Mouse (Mus musculus) hindbrain, embryonic 12.5 days (tissue): ENCODE data around the gene Celf2. TPM values are rescaled to one million over a fixed set of nuclear protein-coding genes. Genes with fewer than 3 reads are reported as not detected.

Experiments used
- ATAC-seq: fragments of 200-750 bp; cut with Nextera tagmentation; 2 replicates; pipeline ENCODE4 v1.8.0; 2017; ENCODE audit warnings: moderate TSS enrichment; ENCODE audit not compliant: low FRiP score
- H3K27ac ChIP-seq: fragments of 300-500 bp; sonication (generic); 2 replicates; pipeline ENCODE4 v1.5.1; 2016; ENCODE audit warnings: mild to moderate bottlenecking
- H3K27me3 ChIP-seq: fragments of 300-500 bp; sonication (generic); 2 replicates; pipeline ENCODE4 v1.6.1; 2016; ENCODE audit warnings: mild to moderate bottlenecking
- H3K36me3 ChIP-seq: fragments of 300-500 bp; sonication (generic); 2 replicates; pipeline ENCODE4 v1.6.1; 2016; ENCODE audit warnings: mild to moderate bottlenecking
- H3K4me1 ChIP-seq: fragments of 300-500 bp; sonication (generic); 2 replicates; pipeline ENCODE4 v1.6.1; 2016
- H3K4me2 ChIP-seq: fragments of 300-500 bp; sonication (generic); replicated peaks from 2 replicates; pipeline ENCODE4 v1.6.1; 2016; ENCODE audit warnings: mild to moderate bottlenecking
- H3K4me3 ChIP-seq: fragments of 300-500 bp; sonication (generic); 2 replicates; pipeline ENCODE4 v1.5.1; 2016; ENCODE audit warnings: mild to moderate bottlenecking
- H3K9ac ChIP-seq: fragments of 300-500 bp; sonication (generic); 2 replicates; pipeline ENCODE4 v1.6.1; 2016; ENCODE audit warnings: mild to moderate bottlenecking, moderate library complexity
- H3K9me3 ChIP-seq: fragments of 300-500 bp; sonication (generic); replicated peaks from 2 replicates; pipeline ENCODE4 v1.6.1; 2016; ENCODE audit warnings: mild to moderate bottlenecking
- WGBS: fragments of 180-500 bp; shearing (Covaris S2); methylation state at CpG from one replicate; pipeline ENCODE4 v1.1.7; 2016; 5-methylcytosine and 5-hydroxymethylcytosine counted together
- polyA plus RNA-seq: library from polyadenylated mRNA; unstranded; fragments of >200 nt; fragmentation: Nextera tagmentation; extraction: Ambion mirVana; gene quantifications from 2 replicates; pipeline ENCODE4 v1.2.1, GENCODE M21; 2016

Celf2 gene
- polyA plus RNA-seq, 1 experiment from 2014 or later: 108 TPM

- 95% methylated on average over 6 of the region's 6 CpGs for WGBS
- Histone ChIP-seq H3K36me3 (no peaks in the 10 kb centered on the region), H3K9ac (no peak overlapping the region), H3K27me3 (no peaks in the 10 kb centered on the region), H3K9me3 (no peaks in the 10 kb centered on the region), H3K4me1 (no peaks in the 10 kb centered on the region), H3K4me2 (no peak overlapping the region), H3K4me3 (no peak overlapping the region), H3K27ac (no peak overlapping the region)
- no peak for ATAC-seq
These were observed 874.5 kb downstream of the Celf2 start for GRCm38 (mm10) chr2:6634899-6635298.

DNA sequence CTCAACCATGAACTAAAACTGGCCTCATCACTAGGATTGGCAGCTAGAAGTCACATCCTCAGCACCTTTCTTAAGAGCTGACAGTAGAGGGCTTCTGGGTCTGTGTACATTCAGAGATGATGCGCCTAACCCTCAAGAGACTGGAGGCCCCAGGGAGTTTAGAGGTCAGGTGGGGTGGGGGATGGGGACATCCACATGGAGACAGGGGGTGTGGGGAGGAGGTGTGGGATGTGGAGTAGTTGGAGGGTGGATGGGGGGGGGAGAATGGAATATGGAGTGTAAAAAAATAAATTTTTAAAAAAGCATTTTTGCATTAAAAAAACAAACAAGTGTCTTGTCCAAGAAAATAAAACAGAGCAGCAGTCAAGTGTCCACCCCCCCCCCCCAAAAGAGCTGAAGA is 876.2 kb downstream of the Celf2 start:
- 75% methylated on average over 1 of the region's 1 CpGs for WGBS
- no peak overlapping the region for H3K9ac ChIP-seq
- H3K4me3 ChIP-seq: no peak overlapping the region
- H3K27ac ChIP-seq: no peak overlapping the region
- no peak for ATAC-seq
- H3K9me3 ChIP-seq: no peaks in the 10 kb centered on the region
- no peak overlapping the region for H3K4me2 ChIP-seq
- H3K27me3 ChIP-seq: no peaks in the 10 kb centered on the region
- no peaks in the 10 kb centered on the region for H3K36me3 ChIP-seq
- H3K4me1 ChIP-seq: no peaks in the 10 kb centered on the region

- H3K4me2 ChIP-seq: no peak overlapping the region
- no peaks in the 10 kb centered on the region for H3K27me3 ChIP-seq
- no peaks in the 10 kb centered on the region for H3K4me1 ChIP-seq
- no peak overlapping the region for H3K9ac ChIP-seq
- no peaks in the 10 kb centered on the region for H3K9me3 ChIP-seq
- H3K36me3 ChIP-seq: no peaks in the 10 kb centered on the region
- no peak overlapping the region for H3K27ac ChIP-seq
- no peak overlapping the region for H3K4me3 ChIP-seq
- WGBS: 56% methylated on average over 4 of the region's 4 CpGs
- ATAC-seq: no peak
These were observed 885.6 kb downstream of the Celf2 start for GRCm38 (mm10) chr2:6623802-6624201.

DNA sequence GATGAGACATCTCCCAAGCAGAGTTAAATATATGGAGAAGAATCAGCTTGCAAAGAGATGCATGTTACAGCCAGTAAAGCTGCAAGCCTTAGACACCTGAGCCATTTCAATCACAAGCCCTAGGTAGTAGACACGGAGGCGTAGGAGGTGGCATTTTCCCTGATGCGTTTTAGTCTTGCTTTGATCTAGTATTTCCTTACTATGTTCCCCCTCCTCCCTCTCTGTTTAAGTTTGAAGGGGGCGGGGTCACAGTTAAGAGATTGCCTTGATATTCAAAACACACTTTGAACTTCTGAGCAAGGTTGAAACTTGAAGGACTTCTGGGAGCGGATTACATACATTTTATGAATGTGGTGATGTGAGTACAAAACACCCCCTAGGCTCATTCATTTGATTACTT is 887.3 kb downstream of the Celf2 start:
- no peak overlapping the region for H3K4me2 ChIP-seq
- no peak overlapping the region for H3K27ac ChIP-seq
- H3K9me3 ChIP-seq: no peaks in the 10 kb centered on the region
- H3K9ac ChIP-seq: no peak overlapping the region
- no peak overlapping the region for H3K4me3 ChIP-seq
- WGBS: 74% methylated on average over 5 of the region's 5 CpGs
- H3K4me1 ChIP-seq: no peaks in the 10 kb centered on the region
- H3K27me3 ChIP-seq: no peaks in the 10 kb centered on the region
- no peaks in the 10 kb centered on the region for H3K36me3 ChIP-seq
- ATAC-seq: no peak

- H3K27ac ChIP-seq: no peak overlapping the region
- no peaks in the 10 kb centered on the region for H3K4me1 ChIP-seq
- no peak overlapping the region for H3K4me2 ChIP-seq
- ATAC-seq: no peak
- peaks cover 8% of the 10 kb centered on the region; the same call in 1 of the 2 replicates for H3K36me3 ChIP-seq
- H3K9ac ChIP-seq: no peak overlapping the region
- H3K9me3 ChIP-seq: no peaks in the 10 kb centered on the region
- 91% methylated on average over 3 of the region's 3 CpGs for WGBS
- no peaks in the 10 kb centered on the region for H3K27me3 ChIP-seq
- H3K4me3 ChIP-seq: no peak overlapping the region
These were observed 890.5 kb downstream of the Celf2 start for GRCm38 (mm10) chr2:6618856-6619255.

GRCm38 (mm10) chr2:6618450-6618849 is 890.9 kb downstream of the Celf2 start:
- H3K27me3 ChIP-seq: no peaks in the 10 kb centered on the region
- H3K4me1 ChIP-seq: no peaks in the 10 kb centered on the region
- no peak for ATAC-seq
- H3K36me3 ChIP-seq: peaks cover 8% of the 10 kb centered on the region; the same call in 1 of the 2 replicates
- H3K9ac ChIP-seq: no peak overlapping the region
- H3K27ac ChIP-seq: no peak overlapping the region
- no peak overlapping the region for H3K4me3 ChIP-seq
- 95% methylated on average over 1 of the region's 1 CpGs for WGBS
- H3K4me2 ChIP-seq: no peak overlapping the region
- H3K9me3 ChIP-seq: no peaks in the 10 kb centered on the region

DNA sequence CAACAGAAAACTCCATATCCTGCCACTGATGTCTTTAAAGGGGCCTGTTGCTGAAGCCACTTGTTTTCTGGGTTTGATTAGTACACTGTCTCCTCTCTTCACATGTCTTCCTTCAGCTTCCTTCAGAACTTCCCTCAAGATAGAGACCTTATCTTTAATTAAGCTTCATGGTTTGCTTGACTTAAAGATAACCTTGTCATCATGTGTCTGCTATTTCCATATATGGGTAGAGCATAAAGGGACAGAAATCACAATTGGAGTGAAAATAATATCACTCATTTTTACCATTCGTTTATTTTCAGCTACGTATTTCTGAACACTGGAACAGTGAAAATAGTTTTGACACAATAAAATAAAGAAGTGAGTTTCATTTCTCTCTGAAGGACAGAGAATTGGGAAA is 905.0 kb downstream of the Celf2 start:
- H3K4me3 ChIP-seq: no peak overlapping the region
- no peaks in the 10 kb centered on the region for H3K9me3 ChIP-seq
- WGBS: 95% methylated on average over 2 of the region's 2 CpGs
- H3K27me3 ChIP-seq: no peaks in the 10 kb centered on the region
- H3K9ac ChIP-seq: no peak overlapping the region
- no peak overlapping the region for H3K4me2 ChIP-seq
- peaks cover 15% of the 10 kb centered on the region for H3K36me3 ChIP-seq
- peaks cover 9% of the 10 kb centered on the region; the same call in 1 of the 2 replicates for H3K4me1 ChIP-seq
- no peak overlapping the region for H3K27ac ChIP-seq
- ATAC-seq: no peak

- Histone ChIP-seq H3K4me3 (no peak overlapping the region), H3K27me3 (no peaks in the 10 kb centered on the region), H3K9me3 (no peaks in the 10 kb centered on the region), H3K36me3 (peaks cover 15% of the 10 kb centered on the region), H3K4me2 (no peak overlapping the region), H3K9ac (no peak overlapping the region), H3K4me1 (peaks cover 8% of the 10 kb centered on the region; the same call in 1 of the 2 replicates), H3K27ac (no peak overlapping the region)
- 78% methylated on average over 6 of the region's 6 CpGs for WGBS
- no peak for ATAC-seq
These were observed 905.5 kb downstream of the Celf2 start for GRCm38 (mm10) chr2:6603880-6604279.

DNA sequence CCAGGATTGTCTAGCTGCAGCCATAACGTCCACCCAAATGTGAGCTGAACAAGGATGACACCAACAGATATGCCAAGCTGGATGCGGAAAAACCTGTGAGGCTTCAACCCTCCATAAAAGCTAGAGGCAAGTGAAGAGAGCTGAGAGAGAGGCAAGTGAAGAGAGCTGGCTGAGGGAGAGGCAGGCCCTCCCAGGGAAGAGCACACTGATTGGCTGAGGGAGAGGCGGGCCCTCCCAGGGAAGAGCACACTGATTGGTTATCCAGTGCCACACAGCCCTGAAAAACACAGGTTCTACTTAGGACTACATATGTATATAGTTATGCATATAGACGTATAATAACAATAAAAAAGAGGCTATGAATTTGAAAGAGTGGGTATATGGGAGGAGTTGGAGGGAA is 907.2 kb downstream of the Celf2 start:
- Histone ChIP-seq H3K4me1 (no peaks in the 10 kb centered on the region), H3K9ac (no peak overlapping the region), H3K27me3 (no peaks in the 10 kb centered on the region), H3K9me3 (no peaks in the 10 kb centered on the region), H3K4me2 (no peak overlapping the region), H3K36me3 (peaks cover 15% of the 10 kb centered on the region), H3K4me3 (no peak overlapping the region), H3K27ac (no peak overlapping the region)
- ATAC-seq: no peak
- WGBS: 84% methylated on average over 4 of the region's 4 CpGs

GRCm38 (mm10) chr2:6598879-6599167 is 910.5 kb downstream of the Celf2 start:
- H3K4me1 ChIP-seq: peaks cover 12% of the 10 kb centered on the region
- no peak overlapping the region for H3K4me2 ChIP-seq
- H3K9ac ChIP-seq: no peak overlapping the region
- ATAC-seq: no peak
- H3K36me3 ChIP-seq: peaks cover 14% of the 10 kb centered on the region
- no peak overlapping the region for H3K4me3 ChIP-seq
- 92% methylated on average over 1 of the region's 1 CpGs for WGBS
- H3K27me3 ChIP-seq: no peaks in the 10 kb centered on the region
- H3K27ac ChIP-seq: no peak overlapping the region
- no peaks in the 10 kb centered on the region for H3K9me3 ChIP-seq

DNA sequence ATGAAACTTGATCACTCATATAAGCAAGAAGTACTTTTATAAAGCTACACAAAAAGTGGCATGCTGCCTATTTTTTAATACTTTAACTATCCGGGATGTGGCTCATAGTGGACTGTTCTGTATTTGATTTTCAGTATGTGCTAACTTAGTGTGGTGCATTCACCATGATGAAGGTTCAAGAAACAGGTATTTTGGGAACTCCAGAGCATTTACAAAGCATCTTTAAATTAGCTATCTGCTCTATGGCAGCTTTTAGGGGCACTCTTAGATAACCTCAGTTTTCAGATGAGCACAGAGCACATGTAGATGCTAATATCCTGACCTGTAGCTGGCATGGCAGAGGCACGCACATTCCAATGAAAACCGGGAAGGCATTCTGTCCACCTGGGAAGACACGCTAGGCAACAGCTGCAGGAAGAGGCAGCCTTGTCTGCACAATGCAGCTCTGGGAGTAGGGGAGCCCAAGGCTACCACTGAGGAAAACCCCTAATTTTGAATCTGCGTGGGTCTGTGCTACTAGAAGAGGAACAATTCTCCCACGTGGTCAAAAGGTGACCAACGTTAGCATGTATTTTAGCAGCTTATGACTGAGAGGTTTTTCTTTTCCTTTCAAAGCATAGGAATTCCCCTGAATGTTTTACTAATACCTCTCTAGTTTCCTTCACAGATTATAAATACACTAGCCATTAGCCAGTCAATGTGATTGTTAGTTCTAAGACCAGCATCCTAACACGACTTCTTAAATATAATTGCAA is 911.1 kb downstream of the Celf2 start:
- Histone ChIP-seq H3K27me3 (no peaks in the 10 kb centered on the region), H3K4me3 (no peak overlapping the region), H3K27ac (no peak overlapping the region), H3K4me1 (peaks cover 16% of the 10 kb centered on the region), H3K36me3 (peaks cover 13% of the 10 kb centered on the region; the same call in 1 of the 2 replicates), H3K9ac (no peak overlapping the region), H3K4me2 (no peak overlapping the region), H3K9me3 (no peaks in the 10 kb centered on the region)
- ATAC-seq: no peak
- WGBS: 82% methylated on average over 8 of the region's 8 CpGs

GRCm38 (mm10) chr2:6594736-6595135 is 914.6 kb downstream of the Celf2 start:
- Histone ChIP-seq H3K27me3 (no peaks in the 10 kb centered on the region), H3K9ac (no peak overlapping the region), H3K4me1 (peaks cover 16% of the 10 kb centered on the region), H3K9me3 (no peaks in the 10 kb centered on the region), H3K4me2 (no peak overlapping the region), H3K36me3 (0 out of 2 replicates have a peak, but pooled peaks cover 3% of the 10 kb centered on the region), H3K4me3 (no peak overlapping the region), H3K27ac (peak overlapping the region; percentile 42)
- 7% methylated on average over 1 of the region's 1 CpGs for WGBS
- peak; percentile 90 for ATAC-seq

DNA sequence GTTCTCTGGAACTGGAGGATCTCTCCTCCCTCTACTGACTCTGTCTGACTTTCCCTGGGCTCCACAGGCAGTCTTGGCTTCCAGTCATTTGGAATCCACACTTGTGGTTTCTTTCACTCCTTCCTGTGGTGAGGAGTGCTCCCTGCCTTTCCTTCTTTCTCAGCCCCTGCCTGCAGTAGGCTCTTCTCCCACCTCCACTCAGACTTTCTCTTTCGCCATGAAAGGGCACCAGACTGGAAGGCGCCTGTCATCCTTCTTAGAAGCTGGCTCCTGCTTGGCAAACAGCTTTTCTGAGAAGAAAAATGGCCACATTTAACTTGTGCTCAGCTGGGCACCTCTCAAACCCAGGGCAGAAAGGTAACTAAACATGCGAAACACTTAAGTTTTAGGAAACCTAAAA is 915.2 kb downstream of the Celf2 start:
- Histone ChIP-seq H3K9me3 (no peaks in the 10 kb centered on the region), H3K36me3 (0 out of 2 replicates have a peak, but pooled peaks cover 3% of the 10 kb centered on the region), H3K27me3 (no peaks in the 10 kb centered on the region), H3K27ac (peak overlapping the region; percentile 60), H3K9ac (no peak overlapping the region), H3K4me1 (peaks cover 16% of the 10 kb centered on the region), H3K4me3 (no peak overlapping the region), H3K4me2 (no peak overlapping the region)
- ATAC-seq: peak; percentile 42
- WGBS: 44% methylated on average over 3 of the region's 3 CpGs
